ENCODE assay signal across 12 mouse cellular contexts in genomic region chr12:102599801-102600200, GRCm38 (mm10). TPM values are rescaled to one million over a fixed set of nuclear protein-coding genes. Genes with fewer than 3 reads are reported as not detected.
DNase-seq lines count a peak whose midpoint lies in the region; ATAC-seq lines count a peak whose summit lies in the region.
"Had no signal": no experiment of that assay in that cellular context is flagged by ENCODE, and none has a peak within 500 bp of the region (broad histone marks: within the 10 kb centered on the region; RNA-seq: fewer than 3 reads in every experiment).

No protein-coding gene starts in this region.

- peak; percentile 72 for DNase-seq in cerebellum, adult 9-10 months
- DNase-seq in cerebellum, postnatal 36 days = peak; percentile 47 to 58
- DNase-seq in kidney, postnatal 10 days = peak; percentile 83
- no peak for DNase-seq in gastrocnemius, adult 8-10 months (ENCODE audit: low spot score in 2 of 2)
- DNase-seq: liver, embryonic 13.5 days; right cerebral cortex, postnatal 14 days had no signal

- H3K36me3 ChIP-seq in hindbrain, embryonic 12.5 days = no peaks in the 10 kb centered on the region
- H3K36me3 ChIP-seq in hindbrain, embryonic 13.5 days = peaks cover 7% of the 10 kb centered on the region; the same call in 1 of the 2 replicates

- H3K27me3 ChIP-seq in hindbrain, embryonic 12.5 days = no peaks in the 10 kb centered on the region
- no peaks in the 10 kb centered on the region for H3K27me3 ChIP-seq in hindbrain, embryonic 13.5 days
- H3K27me3 ChIP-seq: liver, embryonic 13.5 days; megakaryocyte, embryonic 14.5 days had no signal

- H3K9ac ChIP-seq in hindbrain, embryonic 12.5 days = no peak overlapping the region
- H3K9ac ChIP-seq in hindbrain, embryonic 13.5 days = no peak overlapping the region; the same call in 1 of the 2 replicates
- H3K9ac ChIP-seq: liver, embryonic 13.5 days had no signal

- H3K9me3 ChIP-seq in hindbrain, embryonic 12.5 days (replicated peaks) = no peaks in the 10 kb centered on the region
- H3K9me3 ChIP-seq in hindbrain, embryonic 13.5 days = no peaks in the 10 kb centered on the region

- WGBS in hindbrain, embryonic 12.5 days = 76% methylated on average over 7 of the region's 7 CpGs
- 61% methylated on average over 7 of the region's 7 CpGs for WGBS in hindbrain, embryonic 13.5 days

- ATAC-seq in hindbrain, embryonic 12.5 days (ENCODE audit: low FRiP score) = peak; percentile 26; the same call in 1 of the 2 replicates
- ATAC-seq in hindbrain, embryonic 13.5 days (ENCODE audit: low FRiP score) = no peak
- ATAC-seq in megakaryocyte, adult 5-6 weeks (ENCODE audit: poor library complexity, severe bottlenecking) = no peak
- ATAC-seq: activated CD4-positive, CD25-positive, alpha-beta regulatory T cell, adult 4 months had no signal

- H3K4me1 ChIP-seq in hindbrain, embryonic 12.5 days = peaks cover 30% of the 10 kb centered on the region
- peaks cover 40% of the 10 kb centered on the region for H3K4me1 ChIP-seq in hindbrain, embryonic 13.5 days (replicated peaks)
- H3K4me1 ChIP-seq: liver, embryonic 13.5 days had no signal

- peak overlapping the region; percentile 46 for H3K27ac ChIP-seq in hindbrain, embryonic 12.5 days
- no peak overlapping the region; the same call in 1 of the 2 replicates for H3K27ac ChIP-seq in hindbrain, embryonic 13.5 days
- H3K27ac ChIP-seq: liver, embryonic 13.5 days had no signal

- H3K4me2 ChIP-seq in hindbrain, embryonic 12.5 days (replicated peaks) = no peak overlapping the region
- H3K4me2 ChIP-seq in hindbrain, embryonic 13.5 days = no peak overlapping the region
- H3K4me2 ChIP-seq: heart, embryonic 11.5 days; liver, embryonic 13.5 days had no signal

- no peak overlapping the region for H3K4me3 ChIP-seq in hindbrain, embryonic 12.5 days
- H3K4me3 ChIP-seq in hindbrain, embryonic 13.5 days = no peak overlapping the region
- H3K4me3 ChIP-seq: liver, embryonic 13.5 days; megakaryocyte, embryonic 14.5 days had no signal

RNA-seq across cellular contexts. Expression of gene Chga, which starts 45.0 kb away (rescaled TPM):
- 47.1 and 53.1 TPM in 2 replicates for polyA plus RNA-seq in hindbrain, embryonic 12.5 days (2016; fragmentation: Nextera tagmentation; extraction: Ambion mirVana)
- 96.0 and 102 TPM in 2 replicates for polyA plus RNA-seq in hindbrain, embryonic 13.5 days (2015; fragmentation: Nextera tagmentation; extraction: Ambion mirVana)
- not detected in 2 replicates for total RNA-seq in megakaryocyte, adult 5-6 weeks (2015)
- not detected in 2 replicates for total RNA-seq in megakaryocyte, adult 5-6 weeks (2017)
- total RNA-seq in gastrocnemius, adult 8-10 months (2022) = not detected
- polyA plus RNA-seq: activated CD4-positive, CD25-positive, alpha-beta regulatory T cell, adult 4 months had no signal

Comparison
In these comparisons a context has a peak if more than half of its experiments do, and no peak if none do; other contexts are left out.
1. DNase-seq: peak in cerebellum, adult 9-10 months (single experiment), cerebellum, postnatal 36 days (2 of 2) and kidney, postnatal 10 days (single experiment); none in gastrocnemius, adult 8-10 months (0 of 2).